Mouse (Mus musculus): ENCODE measurements around the gene Hdac9. TPM values are rescaled to one million over a fixed set of nuclear protein-coding genes. Genes with fewer than 3 reads are reported as not detected.
A peak's percentile ranks its signal among the peaks of the same experiment; 100 is the strongest.

The Hdac9 gene
- polyA plus RNA-seq, 1 experiment from 2014 or later = 3.2 TPM

- Histone ChIP-seq H3K27ac (ENCODE audit: low read length) (no peak overlapping the region), H3K9me3 (ENCODE audit: control insufficient read depth, low read length) (no peaks in the 10 kb centered on the region), H3K9ac (ENCODE audit: low read depth, low read length) (no peak overlapping the region), H3K36me3 (ENCODE audit: control insufficient read depth, insufficient read depth, low read length) (no peaks in the 10 kb centered on the region), H3K4me2 (ENCODE audit: low read depth, low read length) (no peak overlapping the region), H3K27me3 (replicated peaks; ENCODE audit: control insufficient read depth, insufficient read depth, low read length) (no peaks in the 10 kb centered on the region), H3K4me1 (ENCODE audit: control insufficient read depth, insufficient read depth, low read length) (no peaks in the 10 kb centered on the region), H3K4me3 (ENCODE audit: low read length) (no peak overlapping the region)
- ATAC-seq = peak; percentile 88
Measured at GRCm38 (mm10) chr12:34284888-34285287, 632.0 kb downstream of the Hdac9 start.

- Histone ChIP-seq H3K27me3 (replicated peaks; ENCODE audit: control insufficient read depth, insufficient read depth, low read length) (no peaks in the 10 kb centered on the region), H3K36me3 (ENCODE audit: control insufficient read depth, insufficient read depth, low read length) (no peaks in the 10 kb centered on the region), H3K4me2 (ENCODE audit: low read depth, low read length) (no peak overlapping the region), H3K4me1 (ENCODE audit: control insufficient read depth, insufficient read depth, low read length) (no peaks in the 10 kb centered on the region), H3K4me3 (ENCODE audit: low read length) (no peak overlapping the region), H3K9me3 (ENCODE audit: control insufficient read depth, low read length) (no peaks in the 10 kb centered on the region), H3K27ac (ENCODE audit: low read length) (no peak overlapping the region), H3K9ac (ENCODE audit: low read depth, low read length) (no peak overlapping the region)
- peak; percentile 87 for ATAC-seq
- 85% methylated on average over 3 of the region's 3 CpGs for WGBS
Measured at GRCm38 (mm10) chr12:34284396-34284795, 632.5 kb downstream of the Hdac9 start.

GRCm38 (mm10) chr12:34278822-34279221, 638.1 kb downstream of the Hdac9 start:
- Histone ChIP-seq H3K36me3 (ENCODE audit: control insufficient read depth, insufficient read depth, low read length) (no peaks in the 10 kb centered on the region), H3K9me3 (ENCODE audit: control insufficient read depth, low read length) (no peaks in the 10 kb centered on the region), H3K27ac (ENCODE audit: low read length) (no peak overlapping the region), H3K9ac (ENCODE audit: low read depth, low read length) (no peak overlapping the region), H3K27me3 (replicated peaks; ENCODE audit: control insufficient read depth, insufficient read depth, low read length) (no peaks in the 10 kb centered on the region), H3K4me1 (ENCODE audit: control insufficient read depth, insufficient read depth, low read length) (no peaks in the 10 kb centered on the region), H3K4me2 (ENCODE audit: low read depth, low read length) (no peak overlapping the region), H3K4me3 (ENCODE audit: low read length) (no peak overlapping the region)
- no peak for ATAC-seq
- WGBS = 79% methylated on average over 12 of the region's 12 CpGs

- Histone ChIP-seq H3K9me3 (ENCODE audit: control insufficient read depth, low read length) (no peaks in the 10 kb centered on the region), H3K36me3 (ENCODE audit: control insufficient read depth, insufficient read depth, low read length) (no peaks in the 10 kb centered on the region), H3K9ac (ENCODE audit: low read depth, low read length) (no peak overlapping the region), H3K27ac (ENCODE audit: low read length) (no peak overlapping the region), H3K4me1 (ENCODE audit: control insufficient read depth, insufficient read depth, low read length) (no peaks in the 10 kb centered on the region), H3K4me2 (ENCODE audit: low read depth, low read length) (no peak overlapping the region), H3K27me3 (replicated peaks; ENCODE audit: control insufficient read depth, insufficient read depth, low read length) (no peaks in the 10 kb centered on the region), H3K4me3 (ENCODE audit: low read length) (no peak overlapping the region)
- 84% methylated on average over 1 of the region's 1 CpGs for WGBS
- ATAC-seq = no peak
Measured at GRCm38 (mm10) chr12:34273816-34274215, 643.1 kb downstream of the Hdac9 start.

GRCm38 (mm10) chr12:34270096-34270495, 646.8 kb downstream of the Hdac9 start:
- 52% methylated on average over 6 of the region's 6 CpGs for WGBS
- Histone ChIP-seq H3K4me1 (ENCODE audit: control insufficient read depth, insufficient read depth, low read length) (no peaks in the 10 kb centered on the region), H3K9ac (ENCODE audit: low read depth, low read length) (no peak overlapping the region)

GRCm38 (mm10) chr12:34269472-34270040, 647.3 kb downstream of the Hdac9 start:
- Histone ChIP-seq H3K4me2 (ENCODE audit: low read depth, low read length) (no peak overlapping the region), H3K27ac (ENCODE audit: low read length) (no peak overlapping the region), H3K9ac (ENCODE audit: low read depth, low read length) (no peak overlapping the region), H3K4me3 (ENCODE audit: low read length) (no peak overlapping the region), H3K36me3 (ENCODE audit: control insufficient read depth, insufficient read depth, low read length) (no peaks in the 10 kb centered on the region), H3K9me3 (ENCODE audit: control insufficient read depth, low read length) (no peaks in the 10 kb centered on the region), H3K4me1 (ENCODE audit: control insufficient read depth, insufficient read depth, low read length) (no peaks in the 10 kb centered on the region), H3K27me3 (replicated peaks; ENCODE audit: control insufficient read depth, insufficient read depth, low read length) (no peaks in the 10 kb centered on the region)
- 75% methylated on average over 13 of the region's 13 CpGs for WGBS
- no peak for ATAC-seq

More at GRCm38 (mm10) chr12:34270096-34270495, 646.8 kb downstream of the Hdac9 start:
- no peaks in the 10 kb centered on the region for H3K36me3 ChIP-seq (ENCODE audit: control insufficient read depth, insufficient read depth, low read length)
- no peaks in the 10 kb centered on the region for H3K27me3 ChIP-seq (replicated peaks; ENCODE audit: control insufficient read depth, insufficient read depth, low read length)
- no peak overlapping the region for H3K4me3 ChIP-seq (ENCODE audit: low read length)
- no peak overlapping the region for H3K4me2 ChIP-seq (ENCODE audit: low read depth, low read length)
- no peak for ATAC-seq
- no peak overlapping the region for H3K27ac ChIP-seq (ENCODE audit: low read length)
- no peaks in the 10 kb centered on the region for H3K9me3 ChIP-seq (ENCODE audit: control insufficient read depth, low read length)

GRCm38 (mm10) chr12:34259651-34260050, 657.2 kb downstream of the Hdac9 start:
- Histone ChIP-seq H3K4me1 (ENCODE audit: control insufficient read depth, insufficient read depth, low read length) (no peaks in the 10 kb centered on the region), H3K27me3 (replicated peaks; ENCODE audit: control insufficient read depth, insufficient read depth, low read length) (no peaks in the 10 kb centered on the region), H3K9me3 (ENCODE audit: control insufficient read depth, low read length) (no peaks in the 10 kb centered on the region), H3K4me2 (ENCODE audit: low read depth, low read length) (no peak overlapping the region), H3K4me3 (ENCODE audit: low read length) (no peak overlapping the region), H3K27ac (ENCODE audit: low read length) (no peak overlapping the region), H3K9ac (ENCODE audit: low read depth, low read length) (no peak overlapping the region), H3K36me3 (ENCODE audit: control insufficient read depth, insufficient read depth, low read length) (no peaks in the 10 kb centered on the region)
- 61% methylated on average over 4 of the region's 4 CpGs for WGBS
- no peak for ATAC-seq

- Histone ChIP-seq H3K9ac (ENCODE audit: low read depth, low read length) (no peak overlapping the region), H3K4me1 (ENCODE audit: control insufficient read depth, insufficient read depth, low read length) (no peaks in the 10 kb centered on the region), H3K27me3 (replicated peaks; ENCODE audit: control insufficient read depth, insufficient read depth, low read length) (no peaks in the 10 kb centered on the region), H3K27ac (ENCODE audit: low read length) (no peak overlapping the region), H3K4me2 (ENCODE audit: low read depth, low read length) (no peak overlapping the region), H3K36me3 (ENCODE audit: control insufficient read depth, insufficient read depth, low read length) (no peaks in the 10 kb centered on the region), H3K4me3 (ENCODE audit: low read length) (no peak overlapping the region), H3K9me3 (ENCODE audit: control insufficient read depth, low read length) (no peaks in the 10 kb centered on the region)
- no peak for ATAC-seq
- 40% methylated on average over 1 of the region's 1 CpGs for WGBS
Measured at GRCm38 (mm10) chr12:34249160-34249559, 667.7 kb downstream of the Hdac9 start.

GRCm38 (mm10) chr12:34248193-34249121, 668.4 kb downstream of the Hdac9 start:
- no peak overlapping the region for H3K27ac ChIP-seq (ENCODE audit: low read length)
- no peak overlapping the region for H3K4me2 ChIP-seq (ENCODE audit: low read depth, low read length)
- no peak overlapping the region for H3K9ac ChIP-seq (ENCODE audit: low read depth, low read length)
- ATAC-seq = no peak
- no peaks in the 10 kb centered on the region for H3K36me3 ChIP-seq (ENCODE audit: control insufficient read depth, insufficient read depth, low read length)
- WGBS = 60% methylated on average over 18 of the region's 18 CpGs
- no peaks in the 10 kb centered on the region for H3K4me1 ChIP-seq (ENCODE audit: control insufficient read depth, insufficient read depth, low read length)
- no peak overlapping the region for H3K4me3 ChIP-seq (ENCODE audit: low read length)
- no peaks in the 10 kb centered on the region for H3K9me3 ChIP-seq (ENCODE audit: control insufficient read depth, low read length)
- H3K27me3 ChIP-seq (replicated peaks; ENCODE audit: control insufficient read depth, insufficient read depth, low read length) = no peaks in the 10 kb centered on the region

Measured in intestine, embryonic 16.5 days (tissue).